Mouse (Mus musculus) G1E (cell line): Measurements from ENCODE around the gene Necap2. TPM values are rescaled to one million over a fixed set of nuclear protein-coding genes. Genes with fewer than 3 reads are reported as not detected.

ENCODE experiments used
- ATAC-seq: 2 replicates; pipeline ENCODE4 v1.8.0; 2016; ENCODE audit warnings: mild to moderate bottlenecking; ENCODE audit not compliant: insufficient number of reproducible peaks, poor library complexity, low FRiP score, severe bottlenecking; ENCODE audit errors: extremely low read depth
- DNase-seq: peaks from one replicate; pipeline ENCODE4 v3.0.0; 2012; ENCODE audit warnings: low spot score
- H3K27me3 ChIP-seq: 2 replicates; pipeline ENCODE4 v1.6.1; 2012; ENCODE audit warnings: mild to moderate bottlenecking, low read length, inconsistent platforms; ENCODE audit not compliant: insufficient read depth
- H3K36me3 ChIP-seq: replicated peaks from 2 replicates; pipeline ENCODE3; 2012; ENCODE audit warnings: mild to moderate bottlenecking, inconsistent platforms
- H3K4me1 ChIP-seq: 2 replicates; pipeline ENCODE4 v1.6.1; 2012; ENCODE audit warnings: low read depth, low read length, inconsistent platforms, mixed read lengths; ENCODE audit not compliant: insufficient read depth
- H3K4me3 ChIP-seq: 2 replicates; pipeline ENCODE4 v1.5.1; 2012; ENCODE audit warnings: low read depth, mild to moderate bottlenecking, inconsistent platforms, low read length, moderate library complexity, mixed read lengths
- H3K9me3 ChIP-seq: replicated peaks from 2 replicates; pipeline ENCODE4 v1.6.1; 2012; ENCODE audit warnings: inconsistent platforms
- CTCF ChIP-seq: IDR thresholded peaks from 2 replicates; pipeline ENCODE4 v1.5.1; 2012; ENCODE audit warnings: low read depth, low read length, inconsistent platforms, mixed read lengths
- GATA1 ChIP-seq: IDR thresholded peaks from 2 replicates; pipeline ENCODE4 v1.6.1; 2012; ENCODE audit warnings: borderline replicate concordance, low read length, inconsistent platforms, mixed read lengths
- GATA2 ChIP-seq: IDR thresholded peaks from 2 replicates; pipeline ENCODE4 v1.6.1; 2012; ENCODE audit warnings: low read depth, low read length, inconsistent platforms, borderline replicate concordance
- POLR2AphosphoS5 ChIP-seq: IDR thresholded peaks from 2 replicates; pipeline ENCODE4 v1.6.1; 2012; ENCODE audit warnings: low read depth, low read length, inconsistent platforms; ENCODE audit not compliant: insufficient replicate concordance
- TAL1 ChIP-seq: conservative IDR thresholded peaks from 2 replicates; pipeline ENCODE4 v1.6.1; 2012; ENCODE audit warnings: low read depth, low read length, inconsistent platforms, mixed read lengths
- polyA plus RNA-seq: library from polyadenylated mRNA; stranded (reverse); fragments of >175 nt; gene quantifications from 2 replicates; pipeline ENCODE4 v1.2.3, GENCODE M21; 2012
- total RNA-seq, 2 experiments: library from RNA; stranded (forward) in 1 of 2; stranded (reverse) in 1 of 2; fragments of 200-1000 nt in 1 of 2; fragments of >200 nt in 1 of 2; fragmentation: Nextera tagmentation in 1 of 2; gene quantifications; 2 replicates each; pipeline ENCODE4 v1.2.3; 2014 to 2017

Gene Necap2
- total and polyA plus RNA-seq, 3 experiments: 43.9 to 101 (median 61.9) TPM

- Histone ChIP-seq H3K27me3 (peaks cover 5% of the 10 kb centered on the region; the same call in 1 of the 2 replicates), H3K4me3 (no peak overlapping the region), H3K4me1 (0 out of 2 replicates have a peak, but pooled peaks cover 7% of the 10 kb centered on the region), H3K36me3 (peaks cover 20% of the 10 kb centered on the region), H3K9me3 (no peaks in the 10 kb centered on the region)
- no peak for ATAC-seq
- TF ChIP-seq CTCF (no peak), POLR2AphosphoS5 (no peak)
- no peak for DNase-seq
These were observed 29.2 kb downstream of the Necap2 start for GRCm38 (mm10) chr4:141048810-141049475.

- ATAC-seq: peak; percentile 75; the same call in 1 of the 2 replicates
- Histone ChIP-seq H3K36me3 (peaks cover 27% of the 10 kb centered on the region), H3K27me3 (peaks cover 2% of the 10 kb centered on the region; the same call in 1 of the 2 replicates)
These were observed 33.3 kb downstream of the Necap2 start for GRCm38 (mm10) chr4:141044816-141045215.

GRCm38 (mm10) chr4:141041117-141041516, 37.0 kb downstream of the Necap2 start:
- H3K36me3 ChIP-seq: peaks cover 17% of the 10 kb centered on the region
- TF ChIP-seq GATA2 (no peak), GATA1 (no peak), CTCF (no peak), POLR2AphosphoS5 (no peak), TAL1 (no peak)
- no peaks in the 10 kb centered on the region; the same call in 1 of the 2 replicates for H3K4me1 ChIP-seq
- no peaks in the 10 kb centered on the region for H3K9me3 ChIP-seq
- no peaks in the 10 kb centered on the region; the same call in 1 of the 2 replicates for H3K27me3 ChIP-seq
- no peak overlapping the region for H3K4me3 ChIP-seq
- ATAC-seq (no peak), DNase-seq (no peak)

More at GRCm38 (mm10) chr4:141044816-141045215, 33.3 kb downstream of the Necap2 start:
- Histone ChIP-seq H3K4me3 (no peak overlapping the region), H3K4me1 (peaks cover 4% of the 10 kb centered on the region; the same call in 1 of the 2 replicates), H3K9me3 (no peaks in the 10 kb centered on the region)
- TF ChIP-seq CTCF: peak; percentile 44
- TF ChIP-seq TAL1: no peak
- TF ChIP-seq GATA1: no peak
- TF ChIP-seq GATA2: no peak
- peak; percentile 32 for DNase-seq

- Histone ChIP-seq H3K4me1 (0 out of 2 replicates have a peak, but pooled peaks cover 3% of the 10 kb centered on the region), H3K36me3 (peaks cover 11% of the 10 kb centered on the region), H3K9me3 (no peaks in the 10 kb centered on the region), H3K4me3 (no peak overlapping the region), H3K27me3 (peaks cover 10% of the 10 kb centered on the region; the same call in 1 of the 2 replicates)
- DNase-seq (no peak), ATAC-seq (no peak)
- TF ChIP-seq TAL1: no peak
- no peak for TF ChIP-seq POLR2AphosphoS5
- TF ChIP-seq GATA2: no peak
- no peak for TF ChIP-seq GATA1
- no peak for TF ChIP-seq CTCF
These were observed 44.3 kb downstream of the Necap2 start for GRCm38 (mm10) chr4:141033606-141034549.

GRCm38 (mm10) chr4:141031733-141032132, 46.4 kb downstream of the Necap2 start:
- peak; percentile 65 for ATAC-seq
- no peak overlapping the region for H3K4me3 ChIP-seq
- H3K36me3 ChIP-seq: peaks cover 13% of the 10 kb centered on the region
- H3K4me1 ChIP-seq: 0 out of 2 replicates have a peak, but pooled peaks cover 3% of the 10 kb centered on the region
- no peaks in the 10 kb centered on the region for H3K9me3 ChIP-seq
- TF ChIP-seq GATA1 (no peak), TAL1 (no peak), CTCF (peak; percentile 89), GATA2 (no peak), POLR2AphosphoS5 (no peak)
- H3K27me3 ChIP-seq: peaks cover 10% of the 10 kb centered on the region; the same call in 1 of the 2 replicates
- DNase-seq: peak; percentile 83

GRCm38 (mm10) chr4:141030541-141031206, 47.5 kb downstream of the Necap2 start:
- H3K9me3 ChIP-seq: no peaks in the 10 kb centered on the region
- TF ChIP-seq TAL1: no peak
- TF ChIP-seq GATA1: no peak
- no peak for TF ChIP-seq CTCF
- TF ChIP-seq POLR2AphosphoS5: no peak
- TF ChIP-seq GATA2: no peak
- H3K27me3 ChIP-seq: peaks cover 17% of the 10 kb centered on the region; the same call in 1 of the 2 replicates
- H3K36me3 ChIP-seq: peaks cover 11% of the 10 kb centered on the region
- 0 out of 2 replicates have a peak, but pooled peaks cover 3% of the 10 kb centered on the region for H3K4me1 ChIP-seq
- no peak for ATAC-seq
- no peak for DNase-seq
- no peak overlapping the region for H3K4me3 ChIP-seq
